Mouse (Mus musculus) ES-Bruce4 (cell line): ENCODE measurements around the gene Tpm4. TPM values are rescaled to one million over a fixed set of nuclear protein-coding genes. Genes with fewer than 3 reads are reported as not detected.

Source experiments
- H3K27ac ChIP-seq: 2 replicates; pipeline ENCODE4 v1.5.1; 2012; ENCODE audit warnings: low read length, inconsistent platforms; ENCODE audit not compliant: insufficient read depth
- H3K27me3 ChIP-seq: 2 replicates; pipeline ENCODE4 v1.6.1; 2012; ENCODE audit warnings: mild to moderate bottlenecking, low read length, inconsistent platforms; ENCODE audit not compliant: control insufficient read depth, poor library complexity, insufficient read depth, severe bottlenecking
- H3K36me3 ChIP-seq: 2 replicates; pipeline ENCODE4 v1.6.1; 2012; ENCODE audit warnings: inconsistent platforms, mild to moderate bottlenecking, low read length, moderate library complexity; ENCODE audit not compliant: control insufficient read depth, poor library complexity, insufficient read depth, severe bottlenecking
- H3K4me1 ChIP-seq: one replicate; pipeline ENCODE4 v1.8.1; 2011; ENCODE audit warnings: low read length; ENCODE audit not compliant: control insufficient read depth, insufficient read depth
- H3K4me3 ChIP-seq: 2 replicates; pipeline ENCODE4 v1.5.1; 2011; ENCODE audit warnings: low read depth, mild to moderate bottlenecking, low read length
- H3K9ac ChIP-seq: 2 replicates; pipeline ENCODE4 v1.6.1; 2012; ENCODE audit warnings: low read depth, mild to moderate bottlenecking, inconsistent platforms; ENCODE audit not compliant: poor library complexity, severe bottlenecking
- H3K9me3 ChIP-seq: replicated peaks from 2 replicates; pipeline ENCODE4 v1.6.1; 2012; ENCODE audit warnings: mild to moderate bottlenecking, low read length, inconsistent platforms; ENCODE audit not compliant: control insufficient read depth, poor library complexity, insufficient read depth, severe bottlenecking
- CTCF ChIP-seq: IDR thresholded peaks from one replicate; pipeline ENCODE4 v1.8.1; 2011; ENCODE audit warnings: low read depth, low read length
- EP300 ChIP-seq: IDR thresholded peaks from 2 replicates; pipeline ENCODE4 v1.6.1; 2011; ENCODE audit warnings: low read depth, low read length; ENCODE audit not compliant: insufficient read depth
- POLR2A ChIP-seq: IDR thresholded peaks from one replicate; pipeline ENCODE4 v1.8.1; 2011; ENCODE audit warnings: low read length; ENCODE audit not compliant: insufficient read depth
- polyA plus RNA-seq: library from polyadenylated mRNA; stranded (reverse); fragments of >200 nt; gene quantifications from 2 replicates; pipeline ENCODE4 v1.2.4, GENCODE M21; 2011; ENCODE audit warnings: low read depth; ENCODE audit not compliant: missing spikeins, insufficient read depth, insufficient read length

Tpm4 gene
- polyA plus RNA-seq, 1 experiment: 293 TPM

DNA sequence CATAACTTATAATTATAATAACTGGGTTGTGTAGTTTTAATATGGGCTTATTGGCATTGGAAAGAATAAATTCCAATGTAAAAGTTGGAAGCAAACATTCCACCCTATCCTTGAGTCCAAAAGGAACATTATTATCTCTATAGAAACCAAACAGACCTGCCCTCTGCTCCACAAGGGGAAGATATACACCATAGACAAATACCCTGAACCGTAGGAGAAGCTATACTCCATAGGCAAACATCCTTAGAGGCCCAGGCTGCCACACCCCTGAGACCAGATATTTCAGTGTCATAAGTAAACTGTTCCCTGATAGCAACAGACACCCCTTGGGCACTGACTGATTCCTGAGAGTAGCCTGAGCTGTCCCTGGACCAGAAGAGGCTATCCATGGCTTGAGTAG is 6.9 kb upstream of the Tpm4 start:
- no peaks in the 10 kb centered on the region for H3K4me1 ChIP-seq
- no peak overlapping the region for H3K4me3 ChIP-seq
- TF ChIP-seq CTCF: no peak
- no peak for TF ChIP-seq POLR2A
- TF ChIP-seq EP300: no peak
- H3K27me3 ChIP-seq: no peaks in the 10 kb centered on the region; the same call in 1 of the 2 replicates
- H3K9me3 ChIP-seq: peaks cover 6% of the 10 kb centered on the region
- no peaks in the 10 kb centered on the region for H3K36me3 ChIP-seq
- no peak overlapping the region for H3K27ac ChIP-seq
- no peak overlapping the region for H3K9ac ChIP-seq

DNA sequence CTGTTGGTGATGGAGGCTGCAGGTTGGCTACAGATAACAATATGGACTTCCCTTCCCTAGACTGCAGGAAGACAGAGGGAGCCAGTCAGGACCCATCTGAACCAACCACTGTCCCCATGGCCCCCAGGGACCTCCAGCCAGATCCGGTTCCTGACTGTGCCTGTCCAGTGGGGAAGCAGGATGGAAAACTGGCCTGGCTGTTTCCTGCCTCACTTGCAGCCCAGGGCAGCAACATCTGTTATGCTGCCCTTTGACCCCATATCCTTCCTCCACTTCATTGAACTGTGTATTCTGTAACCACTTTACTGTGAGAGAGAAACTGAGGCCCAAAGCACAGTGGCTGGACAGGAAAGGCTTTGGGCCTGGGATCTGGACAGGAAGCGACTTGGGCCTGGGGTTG is 3.5 kb upstream of the Tpm4 start:
- Histone ChIP-seq H3K4me3 (no peak overlapping the region), H3K27ac (no peak overlapping the region), H3K27me3 (no peaks in the 10 kb centered on the region), H3K4me1 (no peaks in the 10 kb centered on the region), H3K9me3 (peaks cover 4% of the 10 kb centered on the region; the same call in 1 of the 2 replicates), H3K9ac (no peak overlapping the region), H3K36me3 (no peaks in the 10 kb centered on the region)
- TF ChIP-seq POLR2A (no peak), EP300 (no peak), CTCF (no peak)

DNA sequence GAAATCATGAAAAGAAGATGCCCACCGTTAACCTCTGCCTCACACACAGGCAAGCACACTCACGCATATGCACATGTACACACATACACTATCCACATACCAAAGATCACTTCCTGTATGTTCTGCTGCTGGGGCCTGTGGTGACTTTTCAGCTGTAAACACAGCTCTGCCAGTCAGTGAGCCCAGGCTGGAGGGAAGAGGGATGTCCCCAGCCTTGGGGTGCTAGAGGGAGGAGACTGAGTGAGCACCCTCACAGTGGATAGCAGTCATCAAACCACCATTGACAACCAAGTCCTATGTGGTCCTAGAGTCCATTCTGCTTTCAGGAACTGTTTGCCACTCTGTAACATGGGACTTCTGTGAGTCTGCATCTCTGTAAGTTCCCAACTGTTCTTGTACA is 2.9 kb upstream of the Tpm4 start:
- H3K36me3 ChIP-seq: no peaks in the 10 kb centered on the region
- peaks cover under 1% of the 10 kb centered on the region for H3K4me1 ChIP-seq
- H3K27ac ChIP-seq: no peak overlapping the region
- no peaks in the 10 kb centered on the region for H3K9me3 ChIP-seq
- TF ChIP-seq POLR2A: no peak
- TF ChIP-seq CTCF: no peak
- no peak for TF ChIP-seq EP300
- H3K9ac ChIP-seq: no peak overlapping the region
- H3K4me3 ChIP-seq: no peak overlapping the region
- H3K27me3 ChIP-seq: no peaks in the 10 kb centered on the region

DNA sequence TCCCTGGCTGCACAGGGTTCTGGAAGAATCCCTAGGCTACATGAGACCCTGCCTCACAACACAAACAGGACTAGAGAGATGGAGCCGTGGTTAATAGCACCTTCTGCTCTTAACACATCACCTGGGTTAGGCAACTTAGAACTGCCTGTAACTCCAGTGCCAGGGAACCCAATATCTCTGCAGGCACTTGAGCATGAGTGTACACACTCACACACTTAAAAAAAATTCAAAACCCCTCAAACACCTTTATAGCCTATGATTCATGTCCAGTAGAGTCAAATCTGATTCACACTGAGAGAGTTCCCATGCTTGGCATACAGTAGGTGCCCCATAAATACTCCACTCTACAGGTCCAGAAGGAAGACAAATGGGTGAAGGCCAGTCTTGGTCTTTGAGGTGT is 2.4 kb upstream of the Tpm4 start:
- Histone ChIP-seq H3K4me3 (no peak overlapping the region), H3K9ac (no peak overlapping the region), H3K27me3 (no peaks in the 10 kb centered on the region), H3K9me3 (no peaks in the 10 kb centered on the region), H3K36me3 (no peaks in the 10 kb centered on the region), H3K27ac (no peak overlapping the region), H3K4me1 (peaks cover 2% of the 10 kb centered on the region)
- TF ChIP-seq POLR2A (no peak), EP300 (no peak), CTCF (no peak)

DNA sequence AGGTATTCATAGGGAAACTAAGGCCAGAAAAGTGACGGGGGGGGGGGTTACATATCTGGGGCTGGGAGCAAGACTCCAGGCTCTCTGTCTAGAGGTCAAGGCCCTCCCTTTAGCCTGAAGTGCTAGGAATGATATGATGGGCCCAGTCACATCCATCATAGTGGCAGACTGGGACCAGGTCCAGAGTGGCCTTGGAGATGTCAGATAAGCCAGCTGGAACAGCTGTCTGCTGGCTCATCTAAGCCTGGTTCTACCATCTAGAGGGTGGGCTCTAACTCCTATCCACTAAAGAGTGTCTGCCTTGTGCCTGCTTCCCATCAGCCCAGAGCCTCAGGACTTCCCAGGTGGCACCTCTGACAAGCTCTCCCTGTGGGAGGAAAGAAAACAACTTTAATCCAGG is 1.9 kb upstream of the Tpm4 start:
- H3K9me3 ChIP-seq: no peaks in the 10 kb centered on the region
- H3K27me3 ChIP-seq: no peaks in the 10 kb centered on the region
- H3K4me3 ChIP-seq: no peak overlapping the region
- H3K36me3 ChIP-seq: no peaks in the 10 kb centered on the region
- no peak overlapping the region for H3K9ac ChIP-seq
- peaks cover 2% of the 10 kb centered on the region for H3K4me1 ChIP-seq
- no peak for TF ChIP-seq CTCF
- TF ChIP-seq POLR2A: no peak
- TF ChIP-seq EP300: no peak
- no peak overlapping the region for H3K27ac ChIP-seq

DNA sequence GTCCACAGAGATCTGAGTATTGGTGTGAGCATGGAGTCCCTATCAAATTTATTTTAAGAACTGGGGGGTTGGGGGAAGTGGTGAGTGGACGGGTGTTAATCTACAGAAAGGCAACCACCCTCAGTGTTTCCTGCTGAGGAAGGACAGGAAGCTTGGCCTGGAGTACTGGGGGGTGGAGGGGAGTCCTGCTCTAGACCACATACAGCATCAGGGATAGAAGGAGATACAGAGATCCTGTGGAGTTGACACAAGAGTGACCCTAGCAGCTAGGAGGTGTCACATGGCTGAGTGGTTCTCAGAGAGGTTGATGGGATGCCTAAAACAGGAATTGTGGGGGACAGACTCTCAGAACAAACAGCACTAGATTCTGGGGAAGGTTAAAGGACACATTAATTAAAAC is 1.3 kb upstream of the Tpm4 start:
- Histone ChIP-seq H3K9me3 (no peaks in the 10 kb centered on the region), H3K4me1 (peaks cover 2% of the 10 kb centered on the region), H3K27ac (no peak overlapping the region), H3K9ac (no peak overlapping the region), H3K27me3 (no peaks in the 10 kb centered on the region), H3K36me3 (no peaks in the 10 kb centered on the region), H3K4me3 (no peak overlapping the region)
- TF ChIP-seq EP300 (no peak), CTCF (no peak), POLR2A (no peak)
